ENCODE assay signal across 16 mouse cellular contexts in genomic region chr5:73233018-73233881, GRCm38 (mm10). TPM values are rescaled to one million over a fixed set of nuclear protein-coding genes. Genes with fewer than 3 reads are reported as not detected.
A peak's percentile ranks its signal among the peaks of the same experiment; 100 is the strongest.
DNase-seq lines count a peak whose midpoint lies in the region; ATAC-seq and TF ChIP-seq lines count a peak whose summit lies in the region.
"Had no signal": no experiment of that assay in that cellular context is flagged by ENCODE, and none has a peak within 500 bp of the region (broad histone marks: within the 10 kb centered on the region; RNA-seq: fewer than 3 reads in every experiment).

No protein-coding gene starts in this region.

- no peak overlapping the region for H3K9ac ChIP-seq in forebrain, embryonic 15.5 days (replicated peaks)
- no peak overlapping the region for H3K9ac ChIP-seq in lung, embryonic 14.5 days
- H3K9ac ChIP-seq in stomach, postnatal 0 days (ENCODE audit: low read length), result no peak overlapping the region
- H3K9ac ChIP-seq: limb, embryonic 13.5 days; liver, postnatal 0 days had no signal

- no peak overlapping the region for H3K4me2 ChIP-seq in forebrain, embryonic 15.5 days (replicated peaks)
- no peak overlapping the region for H3K4me2 ChIP-seq in lung, embryonic 14.5 days
- H3K4me2 ChIP-seq in stomach, postnatal 0 days (replicated peaks; ENCODE audit: low read depth), result no peak overlapping the region

- H3K4me1 ChIP-seq in forebrain, embryonic 15.5 days, result peaks cover 56% of the 10 kb centered on the region
- H3K4me1 ChIP-seq in forebrain, embryonic 10.5 days, result peaks cover 71% of the 10 kb centered on the region
- peaks cover 12% of the 10 kb centered on the region for H3K4me1 ChIP-seq in lung, embryonic 14.5 days (ENCODE audit: insufficient read depth)
- H3K4me1 ChIP-seq in stomach, postnatal 0 days (replicated peaks; ENCODE audit: control insufficient read depth, insufficient read depth), result peaks cover 5% of the 10 kb centered on the region

- no peaks in the 10 kb centered on the region for H3K36me3 ChIP-seq in forebrain, embryonic 15.5 days
- H3K36me3 ChIP-seq in forebrain, embryonic 10.5 days (replicated peaks), result no peaks in the 10 kb centered on the region
- H3K36me3 ChIP-seq in lung, embryonic 14.5 days (ENCODE audit: insufficient read depth), result no peaks in the 10 kb centered on the region
- no peaks in the 10 kb centered on the region for H3K36me3 ChIP-seq in stomach, postnatal 0 days (ENCODE audit: control insufficient read depth, insufficient read depth, low read length)
- H3K36me3 ChIP-seq: limb, embryonic 13.5 days; midbrain, embryonic 10.5 days had no signal

- H3K9me3 ChIP-seq in forebrain, embryonic 15.5 days, result no peaks in the 10 kb centered on the region
- H3K9me3 ChIP-seq in forebrain, embryonic 10.5 days, result no peaks in the 10 kb centered on the region
- no peaks in the 10 kb centered on the region for H3K9me3 ChIP-seq in lung, embryonic 14.5 days (ENCODE audit: low read depth, low read length)
- no peaks in the 10 kb centered on the region for H3K9me3 ChIP-seq in stomach, postnatal 0 days (ENCODE audit: control insufficient read depth, low read length)
- H3K9me3 ChIP-seq: G1E; limb, embryonic 13.5 days; midbrain, embryonic 10.5 days had no signal

- H3K27ac ChIP-seq in forebrain, embryonic 15.5 days (replicated peaks), result peak overlapping the region; percentile 28; the same call in 1 of the 2 replicates
- no peak overlapping the region for H3K27ac ChIP-seq in forebrain, embryonic 10.5 days
- no peak overlapping the region for H3K27ac ChIP-seq in lung, embryonic 14.5 days (ENCODE audit: low read depth)
- H3K27ac ChIP-seq in stomach, postnatal 0 days (replicated peaks), result peak overlapping the region; percentile 30
- H3K27ac ChIP-seq: left cerebral cortex, adult 2 months; limb, embryonic 13.5 days; midbrain, embryonic 10.5 days had no signal

- intact Hi-C loops in gastrocnemius, postnatal 36 days (cut with DNase I), result no loop called here

- no peak for TF ChIP-seq CTCF in lung, embryonic 14.5 days (IDR thresholded peaks at IDR 0.05; ENCODE audit: low read depth)
- no peak for TF ChIP-seq CTCF in stomach, postnatal 0 days (IDR thresholded peaks at IDR 0.05; ENCODE audit: low read depth)

- WGBS in forebrain, embryonic 15.5 days, result 71% methylated on average over 17 of the region's 17 CpGs
- WGBS in forebrain, embryonic 10.5 days, result 89% methylated on average over 17 of the region's 17 CpGs
- WGBS in lung, embryonic 14.5 days, result 57% methylated on average over 17 of the region's 17 CpGs
- WGBS in stomach, postnatal 0 days, result 44% methylated on average over 17 of the region's 17 CpGs

- H3K27me3 ChIP-seq in forebrain, embryonic 15.5 days, result no peaks in the 10 kb centered on the region
- H3K27me3 ChIP-seq in forebrain, embryonic 10.5 days (ENCODE audit: poor library complexity, severe bottlenecking), result no peaks in the 10 kb centered on the region
- H3K27me3 ChIP-seq in lung, embryonic 14.5 days (ENCODE audit: insufficient read depth, low read length), result no peaks in the 10 kb centered on the region
- H3K27me3 ChIP-seq in stomach, postnatal 0 days (ENCODE audit: control insufficient read depth, insufficient read depth, low read length), result no peaks in the 10 kb centered on the region
- H3K27me3 ChIP-seq: limb, embryonic 13.5 days had no signal

- no peak for TF ChIP-seq EP300 in stomach, postnatal 0 days (optimal IDR thresholded peaks at IDR 0.05)

- ATAC-seq in forebrain, embryonic 15.5 days (replicated peaks), result 0 out of 2 replicates have a peak, but pooled peaks have one; percentile 24
- no peak; the same call in 1 of the 2 replicates for ATAC-seq in lung, embryonic 14.5 days (ENCODE audit: insufficient read depth)
- ATAC-seq in stomach, postnatal 0 days (ENCODE audit: low FRiP score, low TSS enrichment), result 0 out of 2 replicates have a peak, but pooled peaks have one; percentile 22
- ATAC-seq: hindbrain, embryonic 16.5 days; liver, postnatal 0 days had no signal

- no peak overlapping the region for H3K4me3 ChIP-seq in forebrain, embryonic 15.5 days
- no peak overlapping the region for H3K4me3 ChIP-seq in forebrain, embryonic 10.5 days
- no peak overlapping the region for H3K4me3 ChIP-seq in lung, embryonic 14.5 days (ENCODE audit: low read depth, low read length)
- no peak overlapping the region for H3K4me3 ChIP-seq in stomach, postnatal 0 days (ENCODE audit: low read depth, low read length)
- H3K4me3 ChIP-seq: left cerebral cortex, adult 2 months; limb, embryonic 13.5 days; midbrain, embryonic 10.5 days had no signal

- no peak for DNase-seq in forebrain, embryonic 10.5 days (ENCODE audit: extremely low spot score, low spot score)
- peak; percentile 30 for DNase-seq in lung, embryonic 14.5 days
- DNase-seq in lung, postnatal 25 days (ENCODE audit: low spot score), result no peak
- DNase-seq in fibroblast of lung, adult 2 months (ENCODE audit: low read depth), result peak; percentile 73
- no peak for DNase-seq in stomach, postnatal 0 days (ENCODE audit: low spot score)
- no peak for DNase-seq in ovary, postnatal 14 days (ENCODE audit: low spot score)
- no peak for DNase-seq in gastrocnemius, postnatal 36 days
- DNase-seq: gastrocnemius, postnatal 10 days; liver, postnatal 0 days; thymus, postnatal 4 days had no signal

RNA-seq across cellular contexts. Expression of gene Fryl, which starts 23.2 kb away (rescaled TPM):
- polyA plus RNA-seq in forebrain, embryonic 15.5 days (2015; fragmentation: Nextera tagmentation; extraction: Ambion mirVana), result 48.3 and 51.5 TPM in 2 replicates
- 22.5 and 28.0 TPM in 2 replicates for polyA plus RNA-seq in forebrain, embryonic 10.5 days (2016; fragmentation: Nextera tagmentation; extraction: Ambion mirVana)
- polyA plus RNA-seq in lung, embryonic 14.5 days (2014; fragmentation: Nextera tagmentation; extraction: Ambion mirVana), result 21.4 and 22.6 TPM in 2 replicates
- polyA plus RNA-seq in stomach, postnatal 0 days (2015; fragmentation: Nextera tagmentation; extraction: Ambion mirVana), result 20.8 TPM in 2 replicates
- 10 to 100 TPM; 12.4 to 19.4 TPM for total RNA-seq in gastrocnemius, postnatal 36 days (2021)

RNA-seq across cellular contexts. Expression of gene Ociad1, which starts 59.3 kb away (rescaled TPM):
- polyA plus RNA-seq in forebrain, embryonic 15.5 days (2015; fragmentation: Nextera tagmentation; extraction: Ambion mirVana), result 267 and 268 TPM in 2 replicates
- 161 and 163 TPM in 2 replicates for polyA plus RNA-seq in forebrain, embryonic 10.5 days (2016; fragmentation: Nextera tagmentation; extraction: Ambion mirVana)
- polyA plus RNA-seq in lung, embryonic 14.5 days (2014; fragmentation: Nextera tagmentation; extraction: Ambion mirVana), result 134 and 144 TPM in 2 replicates
- polyA plus RNA-seq in stomach, postnatal 0 days (2015; fragmentation: Nextera tagmentation; extraction: Ambion mirVana), result 169 and 190 TPM in 2 replicates
- 100 to 1,000 TPM; 134 to 143 TPM for total RNA-seq in gastrocnemius, postnatal 36 days (2021)

Comparison
In these comparisons a context has a peak if more than half of its experiments do, and no peak if none do; other contexts are left out.
1. H3K27ac ChIP-seq: peak in forebrain, embryonic 15.5 days (single experiment) and stomach, postnatal 0 days (single experiment); none in forebrain, embryonic 10.5 days (single experiment) and lung, embryonic 14.5 days (single experiment).
2. DNase-seq: peak in lung, embryonic 14.5 days (single experiment) and fibroblast of lung, adult 2 months (single experiment); none in forebrain, embryonic 10.5 days (single experiment), lung, postnatal 25 days (single experiment), stomach, postnatal 0 days (single experiment), ovary, postnatal 14 days (single experiment) and gastrocnemius, postnatal 36 days (0 of 2).